Mouse (Mus musculus) embryo, embryonic 11 days (tissue): ENCODE data around the gene Hoxa6.

ENCODE experiments used
- DNase-seq: peaks from one replicate; pipeline ENCODE4 v3.0.0-alpha.2; 2015

The Hoxa6 gene

GRCm38 (mm10) chr6:52240389-52241000 lies 32.0 kb upstream of the Hoxa6 start, which contains the start of gene Hoxa10:
Gene Hoxa10 (minus strand): TSS chr6:52240854.
- peak; percentile 95 for DNase-seq

GRCm38 (mm10) chr6:52239625-52240388 lies 31.3 kb upstream of the Hoxa6 start:
- no peak for DNase-seq

- DNase-seq, result no peak
Observed at GRCm38 (mm10) chr6:52238976-52239375, 30.5 kb upstream of the Hoxa6 start.

GRCm38 (mm10) chr6:52238155-52238545 lies 29.6 kb upstream of the Hoxa6 start:
- no peak for DNase-seq

GRCm38 (mm10) chr6:52237346-52238154 lies 29.0 kb upstream of the Hoxa6 start:
- no peak for DNase-seq

- DNase-seq, result no peak
Observed at GRCm38 (mm10) chr6:52236806-52237205, 28.3 kb upstream of the Hoxa6 start.

- no peak for DNase-seq
Observed at GRCm38 (mm10) chr6:52235866-52236265, 27.3 kb upstream of the Hoxa6 start.

- no peak for DNase-seq
Observed at GRCm38 (mm10) chr6:52235267-52235666, 26.7 kb upstream of the Hoxa6 start.

GRCm38 (mm10) chr6:52234428-52235140 lies 26.1 kb upstream of the Hoxa6 start:
- no peak for DNase-seq

- DNase-seq, result no peak
Observed at GRCm38 (mm10) chr6:52233546-52234427, 25.3 kb upstream of the Hoxa6 start.

GRCm38 (mm10) chr6:52232984-52233545 lies 24.5 kb upstream of the Hoxa6 start:
- DNase-seq, result no peak

- no peak for DNase-seq
Observed at GRCm38 (mm10) chr6:52232568-52232965, 24.0 kb upstream of the Hoxa6 start.

- DNase-seq, result no peak
Observed at GRCm38 (mm10) chr6:52231885-52232567, 23.5 kb upstream of the Hoxa6 start.

GRCm38 (mm10) chr6:52230516-52231165 lies 22.1 kb upstream of the Hoxa6 start, which contains the start of gene Hoxa9:
Gene Hoxa9 (minus strand): TSS chr6:52231089.
- DNase-seq, result no peak

- no peak for DNase-seq
Observed at GRCm38 (mm10) chr6:52229558-52230416, 21.3 kb upstream of the Hoxa6 start.

- DNase-seq, result no peak
Observed at GRCm38 (mm10) chr6:52228475-52229465, 20.2 kb upstream of the Hoxa6 start.

- DNase-seq, result no peak
Observed at GRCm38 (mm10) chr6:52227470-52228222, 19.1 kb upstream of the Hoxa6 start.
